Mouse (Mus musculus) kidney, postnatal 36 days (tissue): Measurements from ENCODE around the gene Pkp3.

Experiments used
- DNase-seq, 2 experiments: peaks; one replicate each; pipeline ENCODE4 v3.0.0; 2021 to 2022; ENCODE audit warnings: mixed read lengths in 2 of 2

The Pkp3 gene

GRCm38 (mm10) chr7:141096021-141096420, 18.0 kb downstream of the Pkp3 start:
- DNase-seq = peak in 1 of 2 experiments; percentile 27

DNA sequence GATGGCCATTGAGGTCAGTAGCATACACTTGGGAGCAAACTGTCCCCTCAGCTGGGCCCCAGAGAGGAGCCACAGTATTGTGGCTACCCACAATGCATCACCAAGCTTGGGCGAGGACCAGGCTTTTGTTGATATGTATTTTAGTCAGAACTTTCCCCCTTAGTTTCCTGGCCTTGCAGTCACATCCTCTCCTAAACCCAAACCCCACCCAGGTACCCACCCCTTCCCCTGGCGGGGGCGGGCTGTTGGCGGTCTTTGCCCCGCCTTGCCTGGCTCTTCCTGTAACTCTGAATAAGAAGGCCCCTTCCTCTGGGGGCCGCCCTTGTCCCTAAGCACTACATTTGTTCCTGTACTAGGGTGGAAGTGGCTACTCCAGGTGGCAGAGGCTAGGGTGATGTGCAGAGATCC, 18.6 kb downstream of the Pkp3 start:
- DNase-seq = peak; percentile 81 to 84

DNA sequence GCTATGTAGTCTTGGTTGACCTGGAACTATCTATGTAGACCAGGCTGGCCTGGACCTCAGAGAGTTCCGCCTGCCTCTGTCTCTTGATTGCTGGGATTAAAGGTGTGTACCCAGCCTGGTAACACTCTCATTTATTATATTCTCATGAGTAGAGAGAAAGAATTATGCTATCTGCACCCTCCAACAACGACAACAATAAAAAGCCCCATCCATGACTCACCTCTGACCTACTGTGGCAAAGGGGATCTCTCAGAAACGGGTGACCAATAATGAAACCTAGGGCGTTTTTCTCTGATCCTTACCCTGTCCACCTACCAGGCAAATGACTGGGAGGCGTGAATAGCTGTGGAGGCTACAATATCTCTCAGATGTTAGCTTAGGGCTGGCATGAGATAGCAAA, 19.2 kb downstream of the Pkp3 start:
- no peak for DNase-seq

- peak; percentile 67 to 82 for DNase-seq
These were observed 22.1 kb downstream of the Pkp3 start, which contains the start of gene Sigirr for GRCm38 (mm10) chr7:141099911-141100691. TSS of gene Sigirr (minus strand) at chr7:141100572.

- no peak for DNase-seq
These were observed 25.1 kb downstream of the Pkp3 start for GRCm38 (mm10) chr7:141103161-141103560.

DNA sequence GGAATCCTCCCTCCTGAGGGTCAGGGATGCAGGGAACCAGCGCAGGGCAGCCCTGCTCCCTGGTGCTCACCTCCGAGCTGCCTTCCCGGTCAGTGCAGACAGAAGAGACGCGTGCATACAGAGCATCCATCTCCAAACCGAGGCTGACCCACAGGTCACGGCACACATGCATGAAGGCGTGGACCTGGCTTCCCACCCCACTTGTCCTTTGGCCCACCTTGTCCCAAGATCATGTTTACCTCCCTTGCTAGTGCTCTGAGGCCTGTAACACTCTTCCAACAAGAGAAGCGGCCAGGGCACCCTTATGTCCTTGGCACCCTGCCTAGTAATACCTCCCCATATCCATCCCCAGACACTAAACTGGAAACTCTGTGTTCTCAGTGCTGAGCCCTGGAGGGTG, 37.9 kb downstream of the Pkp3 start:
- DNase-seq = no peak

GRCm38 (mm10) chr7:141117636-141118035, 39.6 kb downstream of the Pkp3 start, which contains the start of gene Ano9:
TSS of gene Ano9 (minus strand) at chr7:141117806.
- DNase-seq = peak; percentile 81 to 82

GRCm38 (mm10) chr7:141119487-141119886, 41.5 kb downstream of the Pkp3 start:
- no peak for DNase-seq

DNA sequence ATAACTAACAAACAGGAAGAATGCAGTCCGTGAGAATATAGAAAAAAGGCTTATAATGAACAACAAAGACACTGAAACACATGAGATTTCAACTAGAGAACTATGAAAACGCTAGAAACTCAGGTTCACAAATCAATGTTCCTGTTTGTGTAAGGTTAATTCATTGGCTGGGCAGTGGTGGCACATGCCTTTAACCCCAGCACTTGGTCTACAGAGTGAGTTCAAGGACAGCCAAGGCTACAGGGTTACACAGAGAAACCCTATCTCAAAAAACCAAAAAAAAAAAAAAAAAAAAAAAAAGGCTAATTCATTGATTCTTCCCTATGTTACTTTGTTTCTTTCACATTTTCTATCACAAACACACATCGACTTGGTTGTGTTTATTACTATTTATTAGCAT, 42.6 kb downstream of the Pkp3 start:
- DNase-seq = no peak

DNA sequence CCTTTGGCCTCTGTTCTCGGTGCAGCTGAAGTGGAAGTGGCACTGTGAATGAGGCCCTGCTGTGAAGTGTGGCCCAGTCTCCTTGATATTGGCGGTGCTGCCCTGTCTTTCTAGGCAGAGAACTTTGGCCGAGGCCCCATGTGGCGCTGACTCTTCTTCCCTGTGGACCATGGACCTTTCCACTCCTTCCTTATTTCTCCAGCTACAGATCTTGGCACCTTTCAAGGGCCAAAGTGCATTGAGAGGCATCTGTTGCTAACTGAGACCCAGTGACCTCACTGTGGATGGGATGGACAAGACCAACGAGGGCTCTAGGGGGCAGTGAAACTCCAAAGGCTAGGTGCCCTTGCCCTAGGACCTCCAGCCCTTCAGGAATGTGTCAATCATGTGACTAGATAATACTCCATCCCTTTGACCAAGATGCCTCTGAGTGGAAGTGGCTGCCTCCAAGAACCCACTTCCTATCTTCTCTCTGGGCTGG, 43.1 kb downstream of the Pkp3 start:
- DNase-seq = peak; percentile 84 to 94

DNA sequence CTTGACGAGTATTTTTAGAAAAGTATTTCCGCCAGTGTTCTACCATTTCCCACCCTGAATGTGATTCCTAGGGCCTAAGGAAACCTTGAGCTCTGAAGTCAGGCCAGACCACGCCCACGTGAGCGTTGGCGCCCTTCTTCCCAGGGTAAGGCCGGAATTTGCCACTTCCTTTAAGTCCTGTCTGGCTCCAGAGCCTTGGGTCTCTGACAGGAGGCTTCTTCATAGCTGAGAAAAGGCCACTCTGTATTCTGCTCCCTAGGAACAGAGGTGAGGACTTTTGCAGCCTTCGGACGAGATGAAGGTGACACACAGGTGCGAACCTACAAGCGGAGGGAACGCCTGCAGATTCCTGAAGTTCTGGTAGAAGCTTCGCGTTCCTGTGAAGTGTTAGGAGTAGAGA, 44.2 kb downstream of the Pkp3 start, which contains the start of gene Ptdss2:
Ptdss2 (plus strand) TSS at position 138 of the 400 bp plus-strand sequence.
- DNase-seq = peak; percentile 80 to 85

- DNase-seq = peak; percentile 99
These were observed 44.9 kb downstream of the Pkp3 start for GRCm38 (mm10) chr7:141122689-141123516.

DNA sequence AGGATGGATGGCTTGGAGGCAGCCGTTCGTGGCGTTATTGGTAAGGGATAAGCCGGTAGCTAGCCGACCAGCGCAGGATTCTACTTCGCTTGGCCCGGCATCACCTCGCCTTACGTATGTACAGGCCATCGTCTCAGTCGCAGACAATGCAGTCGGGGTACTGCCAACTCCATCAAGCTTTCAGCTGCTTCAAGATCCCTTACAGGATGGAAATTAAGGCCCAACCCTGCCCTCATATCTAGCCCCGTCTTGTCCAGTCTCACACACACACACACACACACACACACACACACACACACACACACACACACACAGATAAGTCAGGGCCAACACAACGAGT, 45.5 kb downstream of the Pkp3 start:
- no peak for DNase-seq

DNA sequence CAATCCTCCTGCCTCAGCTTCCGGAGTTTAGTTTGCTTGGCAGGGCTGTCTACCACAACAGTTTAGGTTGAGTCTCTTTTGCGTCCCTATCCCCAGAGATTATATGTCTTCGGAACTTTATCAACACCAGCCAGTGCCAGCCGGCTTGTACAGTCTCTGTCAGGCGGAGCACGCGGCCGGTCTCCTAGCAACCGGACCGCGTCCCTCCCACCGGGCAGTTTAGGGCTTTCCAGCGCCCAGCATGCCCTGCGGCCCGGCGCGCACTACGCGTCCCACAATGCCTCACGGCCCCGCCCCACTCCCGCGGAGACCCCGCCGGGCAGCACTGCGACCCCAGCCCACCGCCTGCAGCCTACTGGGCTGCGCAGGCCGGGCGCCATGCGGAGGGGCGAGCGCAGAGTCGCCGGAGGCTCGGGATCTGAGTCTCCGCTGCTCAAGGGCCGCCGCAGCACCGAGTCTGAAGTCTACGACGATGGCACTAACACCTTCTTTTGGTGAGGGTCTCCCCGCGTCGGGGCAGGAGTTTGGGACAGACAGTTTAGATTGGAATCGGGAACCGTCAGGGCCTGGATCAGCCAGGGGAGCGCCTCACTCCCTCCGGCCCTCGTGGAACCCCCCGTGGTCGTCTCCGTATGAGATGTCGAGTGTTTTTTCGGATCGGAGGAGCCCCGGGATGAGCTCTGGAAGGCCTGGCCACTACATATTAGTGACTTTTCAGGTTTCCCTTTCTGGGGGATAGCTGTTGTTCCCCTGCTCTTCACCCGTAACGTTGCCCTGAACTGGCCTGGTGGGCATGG, 53.2 kb downstream of the Pkp3 start:
- DNase-seq = peak; percentile 95 to 96

GRCm38 (mm10) chr7:141131904-141132755, 54.1 kb downstream of the Pkp3 start:
- DNase-seq = peak in 1 of 2 experiments; percentile 34
